Comparison of ENCODE assay signal across 18 mouse cellular contexts in the genomic region with DNA sequence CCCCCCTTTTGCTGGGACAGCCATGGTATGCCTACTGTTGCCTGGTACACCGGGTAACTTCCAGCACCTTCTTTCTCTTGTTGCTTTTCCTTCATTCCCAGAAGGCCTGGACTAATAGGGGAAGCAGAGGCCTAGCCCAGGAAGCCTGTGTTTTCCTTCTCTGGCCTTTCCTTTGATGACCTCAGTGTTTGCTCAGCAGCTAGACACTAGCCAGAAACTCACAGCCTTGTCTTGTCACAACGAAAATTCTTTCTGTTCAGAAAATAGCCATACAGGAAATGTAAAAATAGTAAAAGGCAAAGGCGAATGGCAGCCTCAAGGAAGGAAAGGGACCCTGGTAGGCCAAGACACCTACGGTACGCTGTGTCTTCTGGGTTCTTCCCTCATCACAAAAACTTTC.
DNase-seq lines count a peak whose midpoint lies in the region; ATAC-seq and TF ChIP-seq lines count a peak whose summit lies in the region.
"Had no signal": no experiment of that assay in that cellular context is flagged by ENCODE, and none has a peak within 500 bp of the region (broad histone marks: within the 10 kb centered on the region; RNA-seq: fewer than 3 reads in every experiment).

No protein-coding gene starts in this region.

- no peak overlapping the region for H3K4me3 ChIP-seq in kidney, embryonic 16.5 days (ENCODE audit: low read length)
- no peak overlapping the region for H3K4me3 ChIP-seq in heart, adult 2 months
- H3K4me3 ChIP-seq in heart, embryonic 11.5 days (ENCODE audit: low read depth, low read length): no peak overlapping the region
- H3K4me3 ChIP-seq: embryonic facial prominence, embryonic 12.5 days; limb, embryonic 15.5 days had no signal

- TF ChIP-seq CTCF in heart, adult 2 months (IDR thresholded peaks at IDR 0.05): no peak

- H3K9me3 ChIP-seq in kidney, embryonic 16.5 days (ENCODE audit: low read length): no peaks in the 10 kb centered on the region
- no peaks in the 10 kb centered on the region for H3K9me3 ChIP-seq in heart, embryonic 11.5 days (replicated peaks; ENCODE audit: control insufficient read depth, low read length)
- H3K9me3 ChIP-seq: embryonic facial prominence, embryonic 12.5 days; limb, embryonic 15.5 days had no signal

- WGBS in kidney, embryonic 16.5 days: 62% methylated on average over 5 of the region's 5 CpGs
- 17% methylated on average over 5 of the region's 5 CpGs for WGBS in heart, adult 2 months
- 41% methylated on average over 5 of the region's 5 CpGs for WGBS in heart, embryonic 11.5 days (ENCODE audit: insufficient replicate concordance)

- no peaks in the 10 kb centered on the region; the same call in 1 of the 2 replicates for H3K4me1 ChIP-seq in kidney, embryonic 16.5 days (ENCODE audit: insufficient read depth, low read length)
- peaks cover 7% of the 10 kb centered on the region for H3K4me1 ChIP-seq in heart, adult 2 months (ENCODE audit: control insufficient read depth, insufficient read depth, low read length)
- H3K4me1 ChIP-seq in heart, embryonic 11.5 days (ENCODE audit: control insufficient read depth, insufficient read depth, low read length): peaks cover 19% of the 10 kb centered on the region
- H3K4me1 ChIP-seq: embryonic facial prominence, embryonic 12.5 days; limb, embryonic 15.5 days had no signal

- no peaks in the 10 kb centered on the region for H3K79me2 ChIP-seq in heart, adult 2 months (replicated peaks; ENCODE audit: control insufficient read depth, insufficient read depth, low read length)

- no peak overlapping the region for H3K4me2 ChIP-seq in kidney, embryonic 16.5 days (replicated peaks; ENCODE audit: low read depth, low read length)
- no peak overlapping the region for H3K4me2 ChIP-seq in heart, embryonic 11.5 days
- H3K4me2 ChIP-seq: embryonic facial prominence, embryonic 12.5 days; limb, embryonic 15.5 days had no signal

- no peaks in the 10 kb centered on the region for H3K36me3 ChIP-seq in kidney, embryonic 16.5 days (ENCODE audit: insufficient read depth, low read length)
- H3K36me3 ChIP-seq in heart, adult 2 months (ENCODE audit: control insufficient read depth, insufficient read depth, low read length): 0 out of 2 replicates have a peak, but pooled peaks cover 2% of the 10 kb centered on the region
- no peaks in the 10 kb centered on the region for H3K36me3 ChIP-seq in heart, embryonic 11.5 days (ENCODE audit: control insufficient read depth, insufficient read depth, low read length)
- H3K36me3 ChIP-seq: embryonic facial prominence, embryonic 12.5 days; limb, embryonic 15.5 days had no signal

- no peak for TF ChIP-seq EP300 in heart, adult 2 months (IDR thresholded peaks at IDR 0.05; ENCODE audit: insufficient read depth, low read depth, low read length)

- peak; percentile 12 for DNase-seq in kidney, adult 11 months
- DNase-seq in heart, adult 2 months: peak in 1 of 2 experiments; percentile 7
- DNase-seq in kidney, adult 9 months: peak; percentile 55
- DNase-seq in right cerebral cortex, postnatal 10 days (ENCODE audit: low spot score in 2 of 2): no peak
- no peak for DNase-seq in right cerebral cortex, postnatal 4 days
- no peak for DNase-seq in ovary, adult 18-20 months (ENCODE audit: low spot score)
- DNase-seq: B cell, adult 2 months; cerebellum, adult 2 months; forebrain, postnatal 0 days; right cerebral cortex, postnatal 14 days; thymus, postnatal 14 days had no signal

- H3K27me3 ChIP-seq in kidney, embryonic 16.5 days (ENCODE audit: insufficient read depth, low read length): no peaks in the 10 kb centered on the region
- H3K27me3 ChIP-seq in heart, adult 2 months (ENCODE audit: control insufficient read depth, insufficient read depth, low read length): no peaks in the 10 kb centered on the region
- no peaks in the 10 kb centered on the region for H3K27me3 ChIP-seq in heart, embryonic 11.5 days (ENCODE audit: control insufficient read depth, insufficient read depth, low read length)
- H3K27me3 ChIP-seq: embryonic facial prominence, embryonic 12.5 days; limb, embryonic 15.5 days had no signal

- no peak for ATAC-seq in kidney, embryonic 16.5 days (ENCODE audit: low FRiP score, low TSS enrichment)
- peak; percentile 72; the same call in 1 of the 2 replicates for ATAC-seq in heart, embryonic 11.5 days (replicated peaks; ENCODE audit: insufficient number of reproducible peaks, low FRiP score, low TSS enrichment)
- ATAC-seq: forebrain, postnatal 0 days; hindbrain, embryonic 16.5 days; intestine, postnatal 0 days had no signal

- TF ChIP-seq POLR2A in heart, adult 2 months (IDR thresholded peaks at IDR 0.05; ENCODE audit: insufficient read depth, low read depth, low read length): no peak

- intact Hi-C loops in heart, adult 2 months (cut with DNase I): loop anchor here (10.0 kb wide), 1 partner anchor 260 kb away; no protein-coding TSS in a partner anchor

- no peak overlapping the region for H3K9ac ChIP-seq in kidney, embryonic 16.5 days (replicated peaks; ENCODE audit: low read length)
- no peak overlapping the region for H3K9ac ChIP-seq in heart, adult 2 months (ENCODE audit: low read depth, low read length)
- H3K9ac ChIP-seq in heart, embryonic 11.5 days (ENCODE audit: low read depth, low read length): no peak overlapping the region
- H3K9ac ChIP-seq: embryonic facial prominence, embryonic 12.5 days; forebrain, postnatal 0 days; limb, embryonic 15.5 days had no signal

- no peak overlapping the region for H3K27ac ChIP-seq in kidney, embryonic 16.5 days (ENCODE audit: low read length)
- peak overlapping the region; percentile 50 for H3K27ac ChIP-seq in heart, adult 2 months
- H3K27ac ChIP-seq in heart, embryonic 11.5 days (ENCODE audit: low read depth, low read length): peak overlapping the region; percentile 54; the same call in 1 of the 2 replicates
- H3K27ac ChIP-seq: embryonic facial prominence, embryonic 12.5 days; limb, embryonic 15.5 days; stomach, postnatal 0 days had no signal

Comparison
In these comparisons a context has a peak if more than half of its experiments do, and no peak if none do; other contexts are left out.
1. DNase-seq: peak in kidney, adult 11 months (single experiment) and kidney, adult 9 months (single experiment); none in right cerebral cortex, postnatal 10 days (0 of 2), right cerebral cortex, postnatal 4 days (single experiment) and ovary, adult 18-20 months (single experiment).